Mouse (Mus musculus) right cerebral cortex, adult 18-20 months (tissue): Measurements from ENCODE around the gene Cdc42ep5.
A peak's percentile ranks its signal among the peaks of the same experiment; 100 is the strongest.

Experiments
- DNase-seq: peaks from one replicate; pipeline ENCODE4 v3.0.0; 2022; ENCODE audit warnings: mixed read lengths

The Cdc42ep5 gene

DNA sequence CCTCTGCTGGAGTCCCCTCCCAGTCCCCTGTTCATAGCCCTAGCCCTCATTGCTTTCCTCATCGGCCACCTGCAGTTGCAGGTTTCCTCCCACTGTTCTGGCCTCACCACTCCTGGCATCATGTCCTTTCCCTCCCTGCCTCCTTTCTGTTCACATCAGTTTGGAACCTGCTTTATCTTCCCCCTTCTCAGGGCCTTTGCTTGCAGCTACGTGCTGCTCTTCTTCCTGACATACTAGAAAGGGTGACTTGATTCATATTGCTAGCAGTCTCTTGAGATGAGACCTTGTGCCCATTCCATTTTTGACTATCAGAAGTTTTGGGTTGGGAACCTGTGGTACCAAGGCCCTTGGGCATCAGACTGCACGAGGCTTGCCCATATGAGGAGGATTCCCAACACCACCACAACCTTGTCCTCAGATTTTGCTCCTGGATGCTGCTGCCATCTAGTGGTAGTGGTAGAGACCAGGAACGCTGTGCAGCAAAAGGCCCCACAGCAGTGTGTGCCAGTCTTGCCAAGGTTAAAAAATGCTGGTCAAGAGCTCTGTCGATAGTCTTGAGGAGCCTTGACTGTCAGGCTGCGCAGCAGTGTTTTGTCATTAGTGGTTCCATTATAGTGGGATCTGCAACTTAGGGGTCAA is 19.0 kb downstream of the Cdc42ep5 start:
- no peak for DNase-seq

DNA sequence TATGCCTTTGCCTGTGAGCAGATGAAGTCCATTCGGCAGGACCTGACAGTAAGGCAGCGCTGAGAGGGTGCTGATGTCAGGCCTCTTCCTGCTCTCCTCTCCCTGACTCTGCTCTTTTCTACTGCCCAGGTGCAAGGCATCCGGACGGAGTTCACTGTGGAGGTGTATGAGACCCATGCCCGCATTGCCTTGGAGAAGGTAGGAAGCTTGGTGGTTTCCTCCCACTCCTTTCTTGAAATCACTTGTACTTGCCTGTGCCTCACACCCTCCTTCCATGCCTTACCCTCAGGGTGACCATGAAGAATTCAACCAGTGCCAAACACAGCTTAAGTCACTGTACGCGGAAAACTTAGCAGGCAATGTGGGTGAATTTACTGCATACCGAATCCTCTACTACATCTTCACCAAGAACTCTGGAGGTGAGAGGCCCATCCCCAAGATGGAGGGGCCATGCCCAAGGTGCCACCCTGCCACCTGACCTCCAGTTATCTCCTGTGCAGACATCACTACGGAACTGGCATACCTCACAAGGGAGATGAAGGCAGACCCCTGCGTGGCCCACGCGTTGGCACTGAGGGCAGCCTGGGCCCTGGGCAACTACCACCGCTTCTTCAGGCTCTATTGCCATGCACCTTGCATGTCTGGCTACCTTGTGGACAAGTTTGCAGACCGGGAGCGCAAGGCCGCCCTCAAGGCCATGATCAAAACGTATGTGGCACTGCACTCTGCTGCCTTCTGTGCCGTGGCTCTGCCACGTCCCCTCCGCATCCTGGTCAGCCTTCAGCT is 19.7 kb downstream of the Cdc42ep5 start:
- no peak for DNase-seq

- DNase-seq: no peak
Observed at GRCm38 (mm10) chr7:4144046-4144445, 20.6 kb downstream of the Cdc42ep5 start.

DNA sequence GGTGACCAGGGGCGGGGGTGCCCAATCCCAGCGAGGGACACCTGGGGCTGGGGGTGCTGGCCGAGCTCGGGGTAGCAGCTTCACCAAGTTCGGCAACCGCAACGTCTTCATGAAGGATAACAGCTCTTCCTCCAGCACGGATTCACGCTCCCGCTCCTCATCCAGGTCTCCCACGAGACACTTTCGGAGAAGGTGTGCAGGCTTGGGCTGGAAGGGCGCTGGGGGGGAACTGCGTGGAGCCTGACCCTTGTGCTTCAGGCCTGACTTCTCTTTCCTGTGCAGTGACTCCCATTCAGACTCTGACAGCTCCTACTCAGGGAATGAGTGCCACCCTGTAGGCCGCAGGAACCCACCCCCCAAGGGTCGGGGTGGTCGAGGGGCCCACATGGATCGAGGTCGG is 21.2 kb downstream of the Cdc42ep5 start:
- DNase-seq: no peak

GRCm38 (mm10) chr7:4142796-4143445 is 21.7 kb downstream of the Cdc42ep5 start:
- no peak for DNase-seq

- DNase-seq: no peak
Observed at GRCm38 (mm10) chr7:4141648-4142325, 22.9 kb downstream of the Cdc42ep5 start.

- DNase-seq: no peak
Observed at GRCm38 (mm10) chr7:4139391-4139790, 25.3 kb downstream of the Cdc42ep5 start.

- DNase-seq: no peak
Observed at GRCm38 (mm10) chr7:4138671-4139070, 26.0 kb downstream of the Cdc42ep5 start.

GRCm38 (mm10) chr7:4138181-4138580 is 26.5 kb downstream of the Cdc42ep5 start:
- no peak for DNase-seq

GRCm38 (mm10) chr7:4137746-4138145 is 26.9 kb downstream of the Cdc42ep5 start:
- no peak for DNase-seq

- DNase-seq: peak; percentile 100
Observed at GRCm38 (mm10) chr7:4136771-4137531, 27.7 kb downstream of the Cdc42ep5 start, which contains the start of gene Leng8. Gene Leng8 (plus strand): TSS chr7:4137039.

GRCm38 (mm10) chr7:4136404-4136770 is 28.3 kb downstream of the Cdc42ep5 start:
- DNase-seq: no peak

DNA sequence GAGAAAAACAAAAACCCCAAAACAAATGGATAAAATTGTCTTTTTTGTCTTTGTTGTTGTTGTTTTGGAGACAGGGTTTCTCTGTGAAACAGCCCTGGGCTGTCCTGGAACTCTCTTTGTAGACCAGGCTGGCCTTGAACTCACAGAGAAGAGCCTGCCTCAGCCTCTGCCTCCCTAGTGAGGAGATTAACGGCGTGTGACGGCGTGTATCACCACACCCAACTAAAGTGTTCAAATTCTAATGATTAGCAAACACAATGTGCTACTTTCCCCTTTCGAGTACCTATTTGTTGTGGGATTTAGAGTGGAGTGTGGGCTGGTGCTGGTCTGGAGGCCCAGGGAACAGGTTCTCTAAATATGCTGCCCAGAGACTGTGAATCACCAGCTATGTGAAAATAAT is 29.7 kb downstream of the Cdc42ep5 start:
- no peak for DNase-seq

DNA sequence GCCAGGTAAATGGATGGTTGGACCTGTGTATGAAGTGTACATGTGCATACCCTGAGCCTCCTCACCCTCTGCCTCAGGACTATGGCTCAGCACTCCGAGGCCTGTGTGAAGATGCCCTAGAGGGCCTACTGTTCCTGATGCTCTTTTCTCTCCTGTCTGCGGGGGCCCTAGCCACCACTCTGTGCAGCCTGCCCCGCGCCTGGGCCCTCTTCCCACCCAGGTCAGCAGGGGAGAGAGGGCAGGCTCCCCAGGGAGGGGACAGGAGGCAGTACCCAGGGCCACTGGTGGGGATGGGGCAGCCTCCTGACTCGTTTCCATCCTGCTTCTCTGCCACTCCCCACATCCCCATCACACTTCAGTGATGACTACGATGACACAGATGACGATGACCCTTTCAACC is 31.7 kb downstream of the Cdc42ep5 start:
- DNase-seq: no peak

DNA sequence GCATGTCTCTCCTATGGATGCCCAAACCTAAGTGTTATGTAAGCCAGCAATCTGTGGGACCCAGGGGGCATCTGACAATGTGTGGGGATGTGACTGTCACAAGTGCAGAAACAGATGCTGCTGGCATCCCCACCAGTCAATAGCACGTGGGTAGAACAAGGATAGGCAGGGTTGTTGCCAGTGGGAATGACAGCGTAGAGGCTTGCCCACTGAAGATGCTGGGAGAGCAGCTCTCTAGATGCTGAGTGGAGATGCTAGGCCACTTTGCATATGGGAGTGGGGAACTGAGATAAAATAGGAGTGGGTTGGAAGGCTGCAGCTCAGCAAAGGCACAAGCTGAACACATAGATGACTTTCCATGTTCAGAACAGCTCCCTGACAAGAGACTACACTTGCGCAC is 32.1 kb downstream of the Cdc42ep5 start:
- DNase-seq: peak; percentile 80

DNA sequence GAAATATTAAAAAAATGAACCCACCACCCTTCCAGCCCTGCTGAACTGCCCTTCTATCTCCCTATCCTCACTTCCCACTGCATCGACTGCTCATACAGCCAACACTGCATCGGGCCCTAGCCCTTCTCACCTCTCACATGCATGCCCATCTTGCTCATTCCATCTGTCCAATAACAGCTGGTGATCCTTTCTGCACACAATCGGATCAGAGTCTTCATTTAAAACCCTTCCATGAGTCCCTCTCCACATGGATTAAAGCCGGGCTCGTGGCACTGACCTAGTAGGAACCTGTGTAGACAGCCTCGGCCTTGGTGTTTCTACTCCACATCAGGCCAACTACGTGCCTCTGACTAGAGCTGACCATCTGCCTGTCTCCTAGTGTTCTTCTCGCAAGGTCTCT is 32.7 kb downstream of the Cdc42ep5 start:
- no peak for DNase-seq

DNA sequence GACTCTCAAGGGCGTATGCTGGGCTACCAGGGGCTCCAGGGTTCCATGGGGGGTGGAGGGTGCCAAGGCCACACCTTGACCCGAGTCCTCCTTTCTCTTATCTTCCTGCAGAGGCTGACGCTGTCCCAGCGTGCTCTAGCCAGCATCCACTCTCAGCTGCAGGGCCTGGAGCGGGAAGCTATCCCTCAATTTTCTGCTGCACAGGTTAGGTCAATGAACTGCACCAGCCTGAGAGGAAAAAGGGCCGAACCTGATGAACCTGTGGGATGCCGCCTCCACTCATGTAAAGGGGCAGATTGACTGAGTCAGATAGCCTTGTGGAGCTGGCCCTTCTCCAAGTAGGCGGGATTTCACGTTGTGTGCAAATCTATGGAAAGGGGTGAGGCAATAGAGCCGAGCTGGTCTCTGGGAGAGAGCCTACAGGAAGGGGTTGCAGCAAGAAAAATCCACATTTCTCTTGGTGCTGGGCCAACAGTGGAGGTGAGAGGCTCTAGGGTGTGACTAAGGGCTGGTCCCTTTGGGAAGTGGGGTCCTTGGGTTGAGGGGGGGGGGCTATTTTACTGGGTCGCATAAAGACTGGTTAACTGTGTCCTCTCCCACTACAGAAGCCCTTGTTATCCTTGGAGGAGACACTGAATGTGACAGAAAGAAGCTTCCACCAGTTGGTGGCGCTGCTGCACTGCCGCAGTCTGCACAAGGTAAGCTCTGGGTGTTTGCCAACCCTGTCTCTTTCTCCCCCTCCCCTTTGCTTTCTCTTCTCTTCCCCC is 33.8 kb downstream of the Cdc42ep5 start:
- DNase-seq: peak; percentile 84

DNA sequence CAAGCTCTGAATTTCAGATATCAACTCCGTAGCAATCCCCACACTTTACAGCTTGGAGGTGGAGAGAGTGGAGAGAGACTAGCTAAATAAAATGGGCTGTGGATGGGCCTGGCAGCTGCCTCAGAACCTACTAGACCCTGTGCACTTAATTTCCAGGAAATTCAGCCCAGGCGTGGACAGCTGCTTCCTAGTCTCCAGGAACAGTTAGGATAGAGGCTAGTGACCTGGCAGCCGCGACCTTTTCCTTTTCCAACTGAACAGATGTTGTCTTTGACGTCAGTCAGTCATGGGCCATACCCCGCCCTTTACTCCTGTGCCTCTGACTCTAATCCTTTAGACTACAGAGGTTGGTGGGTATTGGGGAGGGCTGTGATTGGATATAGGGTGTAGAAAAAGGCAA is 35.8 kb downstream of the Cdc42ep5 start:
- DNase-seq: no peak

DNA sequence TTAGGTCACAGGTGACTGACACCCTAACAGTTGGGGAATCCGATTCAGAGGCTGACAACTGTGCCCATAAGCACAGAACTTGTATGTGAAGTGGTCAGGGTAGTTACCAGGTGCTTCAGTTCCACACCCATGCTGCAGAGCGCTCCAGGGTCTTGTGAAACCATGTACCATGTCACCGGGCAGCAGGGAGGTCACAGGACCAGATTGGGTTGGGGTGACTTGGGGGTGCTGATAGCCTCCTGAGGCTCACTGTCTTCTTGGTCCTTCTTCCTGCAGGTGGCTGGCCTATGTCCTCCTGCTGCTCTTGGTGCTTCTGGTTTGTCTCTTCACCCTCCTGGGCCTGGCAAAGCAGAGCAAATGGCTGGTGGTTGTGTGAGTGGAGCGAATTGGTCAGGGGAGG is 36.8 kb downstream of the Cdc42ep5 start:
- DNase-seq: no peak

DNA sequence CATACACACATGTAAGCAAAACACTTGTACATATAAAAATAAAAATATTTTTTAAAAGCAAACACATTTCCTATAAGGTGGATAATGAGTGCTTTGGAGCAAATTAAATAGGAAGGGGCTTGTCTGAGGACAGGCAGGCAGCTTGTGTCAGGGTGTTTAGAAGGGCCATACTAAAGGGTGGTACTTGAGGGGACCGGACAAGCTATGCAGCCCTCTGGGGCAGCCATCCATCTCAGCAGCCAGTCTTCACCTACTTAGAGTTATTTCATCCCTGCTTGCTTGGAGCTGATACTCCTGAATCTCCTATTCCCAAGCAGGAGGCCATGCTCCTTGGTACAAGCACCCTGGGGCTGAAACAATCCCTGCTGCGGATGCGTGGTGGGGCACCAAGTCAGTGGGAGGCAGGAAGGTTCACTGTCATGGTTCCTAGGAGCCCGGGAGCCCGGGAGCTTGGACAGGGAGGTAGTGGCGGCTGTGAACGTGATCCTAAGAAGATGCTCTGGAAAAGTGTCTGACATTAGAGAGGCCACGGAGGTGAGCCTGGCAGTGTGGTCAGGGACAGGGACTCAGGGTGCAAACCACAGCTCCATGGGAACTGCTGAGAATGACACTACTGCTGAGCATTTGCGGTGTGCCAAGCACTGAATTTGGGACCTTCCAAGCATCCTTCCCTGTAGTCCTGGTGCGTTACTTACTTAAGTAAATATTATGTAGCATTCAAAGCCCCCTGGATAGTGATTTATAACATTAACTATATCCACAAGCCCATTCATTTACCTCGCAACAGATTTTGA is 37.5 kb downstream of the Cdc42ep5 start:
- DNase-seq: no peak

DNA sequence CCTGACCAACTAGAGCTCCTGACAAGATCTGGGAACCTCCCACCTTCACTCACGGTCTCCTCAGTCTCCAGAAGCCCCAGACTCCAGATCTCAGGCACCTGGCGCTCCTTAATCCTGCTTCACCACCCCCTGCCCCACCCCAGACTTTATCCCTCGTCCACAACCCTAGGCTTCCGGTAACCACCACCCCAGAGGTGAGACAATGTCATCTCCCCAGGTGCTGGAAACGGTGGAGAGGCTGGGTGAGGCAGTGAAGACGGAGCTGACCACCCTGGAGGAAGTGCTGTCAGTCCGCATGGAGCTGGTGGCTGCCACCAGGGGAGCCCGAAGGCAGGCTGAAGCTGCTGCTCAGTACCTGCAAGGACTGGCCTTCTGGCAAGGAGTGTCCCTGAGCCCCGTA is 39.4 kb downstream of the Cdc42ep5 start:
- DNase-seq: no peak
